Mouse (Mus musculus) ES-E14 (cell line): Measurements from ENCODE around the gene Rnh1. TPM values are rescaled to one million over a fixed set of nuclear protein-coding genes. Genes with fewer than 3 reads are reported as not detected.

ENCODE experiments used
- DNase-seq: peaks from one replicate; pipeline ENCODE4 v3.0.0-alpha.2; 2013; ENCODE audit warnings: low read depth, low spot score
- H3K27ac ChIP-seq: 2 replicates; pipeline ENCODE4 v1.5.1; 2012; ENCODE audit warnings: low read depth, mild to moderate bottlenecking, low read length, moderate library complexity, mixed read lengths; ENCODE audit not compliant: poor library complexity, insufficient read depth, severe bottlenecking
- H3K36me3 ChIP-seq: 2 replicates; pipeline ENCODE4 v1.6.1; 2012; ENCODE audit warnings: mild to moderate bottlenecking, low read length, moderate library complexity, mixed read lengths; ENCODE audit not compliant: control insufficient read depth, poor library complexity, insufficient read depth, severe bottlenecking
- H3K4me1 ChIP-seq, 2 experiments: fragments of 150-350 bp in 1 of 2; sonication (generic) in 1 of 2; 2 replicates each; pipeline ENCODE4 v1.6.1; 2012; ENCODE audit warnings: low read length in 2 of 2, mild to moderate bottlenecking in 1 of 2, mixed read lengths in 1 of 2; ENCODE audit not compliant: control insufficient read depth in 2 of 2, insufficient read depth in 2 of 2, poor library complexity in 1 of 2
- H3K4me3 ChIP-seq, 2 experiments: fragments of 150-350 bp in 1 of 2; sonication (generic) in 1 of 2; 2 replicates each; pipeline ENCODE4 v1.5.1; 2012; ENCODE audit warnings: low read length in 2 of 2, low read depth in 1 of 2, mild to moderate bottlenecking in 1 of 2, mixed read lengths in 1 of 2; ENCODE audit not compliant: insufficient read depth in 1 of 2, poor library complexity in 1 of 2, severe bottlenecking in 1 of 2
- H3K9ac ChIP-seq: 2 replicates; pipeline ENCODE4 v1.6.1; 2012; ENCODE audit warnings: low read depth, mild to moderate bottlenecking, low read length, mixed read lengths; ENCODE audit not compliant: poor library complexity, insufficient read depth, severe bottlenecking
- H3K9me3 ChIP-seq: fragments of 150-350 bp; sonication (generic); 2 replicates; pipeline ENCODE4 v1.6.1; 2012; ENCODE audit warnings: low read depth, mild to moderate bottlenecking, low read length; ENCODE audit not compliant: control insufficient read depth, insufficient read depth
- CHD2 ChIP-seq: IDR thresholded peaks from 2 replicates; pipeline ENCODE4 v1.6.1; 2014; ENCODE audit warnings: mild to moderate bottlenecking, low read depth, low read length, inconsistent platforms
- HCFC1 ChIP-seq: IDR thresholded peaks from 2 replicates; pipeline ENCODE4 v1.6.1; 2012; ENCODE audit warnings: low read length, inconsistent platforms, borderline replicate concordance; ENCODE audit not compliant: insufficient read depth
- MAFK ChIP-seq: IDR thresholded peaks from 2 replicates; pipeline ENCODE4 v1.6.1; 2014; ENCODE audit warnings: mild to moderate bottlenecking, low read depth, low read length, inconsistent platforms; ENCODE audit not compliant: insufficient read depth
- ZC3H11A ChIP-seq: IDR thresholded peaks from 2 replicates; pipeline ENCODE4 v1.6.1; 2012; ENCODE audit warnings: low read depth, mild to moderate bottlenecking, inconsistent platforms, low read length, borderline replicate concordance
- ZNF384 ChIP-seq: IDR thresholded peaks from 2 replicates; pipeline ENCODE4 v1.6.1; 2012; ENCODE audit warnings: low read depth, low read length, inconsistent platforms
- in situ Hi-C, 2 experiments: fragments of 600-800 bp; cut with MboI; formaldehyde crosslinking; loops; one replicate each; pipeline ENCODE4 v1.15.1; 2025; ENCODE audit warnings: low sequenced_read_pairs in 2 of 2, inconsistent platforms in 1 of 2; ENCODE audit not compliant: unreplicated experiment in 2 of 2
- total RNA-seq: library from RNA; depleted of rRNA; stranded (reverse); fragments of 300-350 nt; gene quantifications from 2 replicates; pipeline ENCODE4 v1.2.3, GENCODE M21; 2012

Rnh1 gene
- total RNA-seq, 1 experiment = 70.3 TPM

DNA sequence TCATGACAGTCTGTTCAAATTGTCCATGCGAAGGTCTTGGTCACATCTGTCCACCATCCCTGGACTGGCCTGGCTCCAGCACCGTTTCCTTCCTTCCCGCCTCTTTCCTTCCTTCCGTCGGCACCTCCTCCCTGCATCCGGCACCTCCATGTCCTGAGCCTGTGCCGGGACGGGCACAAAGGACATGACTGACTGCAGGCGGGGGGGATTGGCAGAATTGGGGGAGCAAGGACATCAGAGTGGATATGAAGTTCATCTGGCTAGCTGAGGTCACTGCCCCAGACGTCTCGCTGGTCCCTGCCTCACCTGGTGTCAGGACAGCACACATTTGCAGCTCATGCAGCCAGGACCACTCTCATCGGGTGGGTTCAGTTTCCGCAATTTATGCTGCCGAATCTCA lies 18.4 kb upstream of the Rnh1 start:
- in situ Hi-C loops = no loop called here
- H3K4me1 ChIP-seq = peaks cover 0 to 17% of the 10 kb centered on the region in 2 experiments; a peak in 1 of 4 replicates
- TF ChIP-seq ZNF384 = no peak
- no peak for TF ChIP-seq MAFK
- no peak for TF ChIP-seq HCFC1
- no peak for TF ChIP-seq ZC3H11A
- no peak for TF ChIP-seq CHD2
- no peaks in the 10 kb centered on the region for H3K9me3 ChIP-seq
- H3K4me3 ChIP-seq = no peak overlapping the region
- DNase-seq = no peak
- no peak overlapping the region for H3K9ac ChIP-seq
- H3K36me3 ChIP-seq = peaks cover 32% of the 10 kb centered on the region
- H3K27ac ChIP-seq = no peak overlapping the region

DNA sequence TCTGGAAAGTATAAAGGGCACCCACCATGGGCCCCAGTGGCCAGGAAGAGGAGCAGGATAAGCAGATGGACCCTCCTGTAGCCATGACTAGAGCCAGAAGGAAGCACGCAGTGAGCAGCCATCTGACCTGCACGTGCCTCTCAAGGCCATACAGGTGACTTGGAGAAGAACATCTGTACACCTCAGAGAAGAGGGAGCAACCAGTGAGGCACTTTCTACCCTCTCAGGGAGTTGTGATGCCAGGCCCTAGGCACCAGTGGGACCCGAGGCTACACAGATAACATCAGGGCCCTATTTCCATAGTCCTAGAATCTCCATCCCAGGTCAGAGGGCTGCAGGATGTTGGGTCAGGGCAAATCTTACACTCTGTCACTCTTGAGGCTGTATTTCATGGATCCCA lies 17.6 kb upstream of the Rnh1 start:
- TF ChIP-seq HCFC1 (no peak), ZNF384 (no peak), ZC3H11A (no peak), MAFK (no peak), CHD2 (no peak)
- peaks cover 0 to 17% of the 10 kb centered on the region in 2 experiments; a peak in 1 of 4 replicates for H3K4me1 ChIP-seq
- H3K4me3 ChIP-seq = no peak overlapping the region
- no peak overlapping the region for H3K27ac ChIP-seq
- DNase-seq = no peak
- in situ Hi-C loops = no loop called here
- H3K9ac ChIP-seq = no peak overlapping the region
- peaks cover 32% of the 10 kb centered on the region for H3K36me3 ChIP-seq
- H3K9me3 ChIP-seq = no peaks in the 10 kb centered on the region

DNA sequence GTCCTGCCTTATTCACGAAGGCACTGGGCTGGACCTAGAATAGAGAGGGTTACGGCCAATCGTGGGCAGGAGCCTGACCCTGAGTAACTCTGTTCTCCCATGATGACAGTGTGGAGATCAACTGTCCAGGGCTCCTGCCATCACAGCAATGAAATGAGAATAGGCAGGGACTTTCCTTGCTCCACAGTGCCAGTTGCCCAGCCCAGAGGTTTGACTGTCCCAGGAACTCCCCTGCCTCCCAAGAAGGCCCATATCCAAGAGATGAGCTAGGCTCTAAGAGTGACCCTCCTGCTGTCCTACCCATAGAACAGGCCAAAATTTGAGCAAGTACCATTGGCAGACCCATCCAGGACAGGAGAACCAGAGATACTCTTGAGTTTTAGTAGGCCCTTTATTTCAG lies 16.1 kb upstream of the Rnh1 start:
- no peaks in the 10 kb centered on the region for H3K9me3 ChIP-seq
- TF ChIP-seq ZC3H11A (no peak), HCFC1 (no peak), ZNF384 (no peak), MAFK (no peak), CHD2 (no peak)
- in situ Hi-C loops = no loop called here

DNA sequence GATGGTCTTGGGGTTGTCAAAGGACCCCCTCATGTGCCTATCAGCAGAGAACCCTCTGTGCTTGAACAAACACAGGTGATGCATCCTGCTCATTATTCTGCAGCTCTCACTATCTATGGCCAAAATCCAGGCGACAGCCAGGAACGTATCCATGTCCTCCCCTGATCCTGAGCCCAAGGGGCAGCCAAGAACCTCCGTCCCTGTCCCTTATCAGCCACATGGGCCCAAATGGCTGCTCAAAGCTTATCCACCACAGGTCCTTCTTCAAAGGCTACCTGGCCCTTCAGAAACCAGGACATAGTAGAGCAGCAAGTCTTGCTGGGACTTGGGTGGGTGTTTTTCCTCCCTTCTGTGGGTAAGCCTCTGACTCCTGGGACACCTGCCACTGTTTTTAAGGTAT lies 15.5 kb upstream of the Rnh1 start:
- TF ChIP-seq HCFC1 (no peak), MAFK (no peak), CHD2 (no peak), ZNF384 (no peak), ZC3H11A (no peak)
- Histone ChIP-seq H3K4me3 (no peak overlapping the region), H3K9ac (no peak overlapping the region), H3K36me3 (peaks cover 32% of the 10 kb centered on the region), H3K27ac (no peak overlapping the region), H3K4me1 (peaks cover 0 to 15% of the 10 kb centered on the region in 2 experiments; a peak in 1 of 4 replicates), H3K9me3 (no peaks in the 10 kb centered on the region)
- in situ Hi-C loops = no loop called here
- DNase-seq = no peak

More for the DNA sequence above, 16.1 kb upstream of the Rnh1 start:
- DNase-seq = no peak
- Histone ChIP-seq H3K4me1 (peaks cover 0 to 15% of the 10 kb centered on the region in 2 experiments; a peak in 1 of 4 replicates), H3K9ac (no peak overlapping the region), H3K4me3 (no peak overlapping the region), H3K36me3 (peaks cover 32% of the 10 kb centered on the region), H3K27ac (no peak overlapping the region)
